Comparison of ENCODE assay signal across 8 mouse cellular contexts in genomic region chr7:141950104-141951013, GRCm38 (mm10). TPM values are rescaled to one million over a fixed set of nuclear protein-coding genes. Genes with fewer than 3 reads are reported as not detected.
A peak's percentile ranks its signal among the peaks of the same experiment; 100 is the strongest.
DNase-seq lines count a peak whose midpoint lies in the region; ATAC-seq and TF ChIP-seq lines count a peak whose summit lies in the region.

No protein-coding gene starts in this region.

- no peak for DNase-seq in layer of hippocampus, adult 2 months (ENCODE audit: low spot score in 2 of 2)
- DNase-seq in layer of hippocampus, adult 8-10 months (ENCODE audit: low spot score in 2 of 2): no peak
- peak; percentile 23 for DNase-seq in embryonic facial prominence, embryonic 14.5 days (ENCODE audit: low spot score)
- DNase-seq in induced T-regulatory cell, adult 2 months (ENCODE audit: low read depth): peak; percentile 11
- DNase-seq in mesoderm, embryonic 11.5 days (ENCODE audit: low read depth, low spot score): peak; percentile 68

- peak; percentile 73 for TF ChIP-seq CTCF in layer of hippocampus, adult 2 months (conservative IDR thresholded peaks at IDR 0.05)
- no peak for TF ChIP-seq CTCF in bone marrow macrophage, adult 2 months (IDR thresholded peaks at IDR 0.05; ENCODE audit: low read depth, low read length)

- peak; percentile 35; the same call in 1 of the 2 replicates for ATAC-seq in embryonic facial prominence, embryonic 14.5 days (ENCODE audit: low read depth)
- peak; percentile 25; the same call in 1 of the 2 replicates for ATAC-seq in stomach, embryonic 15.5 days (ENCODE audit: insufficient read depth, low FRiP score, low read depth)
- no peak for ATAC-seq in monocyte, adult 5-6 weeks (replicated peaks; ENCODE audit: insufficient number of reproducible peaks, low FRiP score, low TSS enrichment, poor library complexity, severe bottlenecking)

- H3K36me3 ChIP-seq in embryonic facial prominence, embryonic 14.5 days (ENCODE audit: control insufficient read depth, insufficient read depth, low read length): no peaks in the 10 kb centered on the region
- H3K36me3 ChIP-seq in stomach, embryonic 15.5 days: no peaks in the 10 kb centered on the region

- 2% methylated on average over 26 of the region's 84 CpGs for WGBS in embryonic facial prominence, embryonic 14.5 days
- WGBS in stomach, embryonic 15.5 days: 1% methylated on average over 61 of the region's 84 CpGs

- no peaks in the 10 kb centered on the region for H3K4me1 ChIP-seq in bone marrow macrophage, adult 2 months (ENCODE audit: control insufficient read depth, insufficient read depth, low read length)
- H3K4me1 ChIP-seq in embryonic facial prominence, embryonic 14.5 days (ENCODE audit: control insufficient read depth, insufficient read depth, low read length): 0 out of 2 replicates have a peak, but pooled peaks cover 5% of the 10 kb centered on the region
- H3K4me1 ChIP-seq in stomach, embryonic 15.5 days: peaks cover 12% of the 10 kb centered on the region

- peak overlapping the region; percentile 60 for H3K9ac ChIP-seq in embryonic facial prominence, embryonic 14.5 days (ENCODE audit: low read depth, low read length)
- H3K9ac ChIP-seq in stomach, embryonic 15.5 days: no peak overlapping the region; the same call in 1 of the 2 replicates

- peaks cover 69% of the 10 kb centered on the region for H3K27me3 ChIP-seq in embryonic facial prominence, embryonic 14.5 days (replicated peaks; ENCODE audit: control insufficient read depth, insufficient read depth, low read length)
- peaks cover 65% of the 10 kb centered on the region for H3K27me3 ChIP-seq in stomach, embryonic 15.5 days (replicated peaks)

- H3K4me3 ChIP-seq in layer of hippocampus, adult 2 months: peak overlapping the region; percentile 84
- 0 out of 2 replicates have a peak overlapping the region, but pooled peaks have one; percentile 6 for H3K4me3 ChIP-seq in bone marrow macrophage, adult 2 months (ENCODE audit: insufficient read depth, low read length)
- H3K4me3 ChIP-seq in embryonic facial prominence, embryonic 14.5 days (ENCODE audit: low read depth, low read length): peak overlapping the region; percentile 47
- H3K4me3 ChIP-seq in stomach, embryonic 15.5 days (replicated peaks): peak overlapping the region; percentile 52

- TF ChIP-seq POLR2A in bone marrow macrophage, adult 2 months (IDR thresholded peaks at IDR 0.05; ENCODE audit: borderline replicate concordance, low read depth, low read length): no peak

- peak overlapping the region; percentile 85 for H3K4me2 ChIP-seq in embryonic facial prominence, embryonic 14.5 days (ENCODE audit: low read depth, low read length)
- H3K4me2 ChIP-seq in stomach, embryonic 15.5 days: peak overlapping the region; percentile 96

- H3K9me3 ChIP-seq in embryonic facial prominence, embryonic 14.5 days (ENCODE audit: control insufficient read depth, low read length): no peaks in the 10 kb centered on the region
- H3K9me3 ChIP-seq in stomach, embryonic 15.5 days: no peaks in the 10 kb centered on the region

- peak overlapping the region; percentile 96 for H3K27ac ChIP-seq in layer of hippocampus, adult 2 months
- no peak overlapping the region for H3K27ac ChIP-seq in bone marrow macrophage, adult 2 months (ENCODE audit: insufficient read depth, low read depth, low read length)
- H3K27ac ChIP-seq in embryonic facial prominence, embryonic 14.5 days (replicated peaks; ENCODE audit: low read depth, low read length): no peak overlapping the region; the same call in 1 of the 2 replicates
- 0 out of 2 replicates have a peak overlapping the region, but pooled peaks have one; percentile 21 for H3K27ac ChIP-seq in stomach, embryonic 15.5 days

RNA-seq across cellular contexts. Expression of gene Brsk2, which starts 0.8 kb away (rescaled TPM):
- 100 to 1,000 TPM; 175 to 181 TPM for total RNA-seq in layer of hippocampus, adult 2 months (2021)
- 100 to 1,000 TPM; 158 to 183 (median 169) TPM for total RNA-seq in layer of hippocampus, adult 8-10 months (2022)
- not detected in 2 replicates for polyA plus RNA-seq in bone marrow macrophage, adult 2 months (2012; ENCODE audit: insufficient read depth, insufficient read length, missing spikeins)
- polyA plus RNA-seq in embryonic facial prominence, embryonic 14.5 days (2014; fragmentation: Nextera tagmentation; extraction: Ambion mirVana): 1.3 TPM in 2 replicates
- polyA plus RNA-seq in stomach, embryonic 15.5 days (2015; fragmentation: Nextera tagmentation; extraction: Ambion mirVana): 1.6 and 2.0 TPM in 2 replicates
- total RNA-seq in monocyte, adult 5-6 weeks (2017): 0.53 TPM in 1 of 3 replicates, not detected in the others

RNA-seq across cellular contexts. Expression of gene Tollip, which starts 32.1 kb away (rescaled TPM):
- 100 to 1,000 TPM; 112 to 123 TPM for total RNA-seq in layer of hippocampus, adult 2 months (2021)
- 100 to 1,000 TPM; 102 to 118 (median 106) TPM for total RNA-seq in layer of hippocampus, adult 8-10 months (2022)
- polyA plus RNA-seq in bone marrow macrophage, adult 2 months (2012; ENCODE audit: insufficient read depth, insufficient read length, missing spikeins): 37.2 and 39.1 TPM in 2 replicates
- 48.9 and 50.1 TPM in 2 replicates for polyA plus RNA-seq in embryonic facial prominence, embryonic 14.5 days (2014; fragmentation: Nextera tagmentation; extraction: Ambion mirVana)
- polyA plus RNA-seq in stomach, embryonic 15.5 days (2015; fragmentation: Nextera tagmentation; extraction: Ambion mirVana): 43.0 and 48.1 TPM in 2 replicates
- 36.8 to 53.8 TPM (median 38.2 TPM) in 3 replicates for total RNA-seq in monocyte, adult 5-6 weeks (2017)

Comparison
In these comparisons a context has a peak if more than half of its experiments do, and no peak if none do; other contexts are left out.
1. DNase-seq: peak in embryonic facial prominence, embryonic 14.5 days (single experiment), induced T-regulatory cell, adult 2 months (single experiment) and mesoderm, embryonic 11.5 days (single experiment); none in layer of hippocampus, adult 2 months (0 of 2) and layer of hippocampus, adult 8-10 months (0 of 2).
2. H3K27ac ChIP-seq: peak in layer of hippocampus, adult 2 months (single experiment) and stomach, embryonic 15.5 days (single experiment); none in bone marrow macrophage, adult 2 months (single experiment) and embryonic facial prominence, embryonic 14.5 days (single experiment).
3. H3K4me3 ChIP-seq: peak in every context shown above with its lines; median percentile 84 in layer of hippocampus, adult 2 months; 52 in stomach, embryonic 15.5 days; 47 in embryonic facial prominence, embryonic 14.5 days; 6 in bone marrow macrophage, adult 2 months.
4. RNA of gene Brsk2, which starts 0.8 kb away (total RNA-seq): 175 to 181 TPM in layer of hippocampus, adult 2 months and 158 to 183 TPM in layer of hippocampus, adult 8-10 months; 0.53 TPM in monocyte, adult 5-6 weeks; every median in the first group is over 100 times any median in the second.